Mouse (Mus musculus): ENCODE measurements around the gene Cilp2.
A peak's percentile ranks its signal among the peaks of the same experiment; 100 is the strongest.

Cilp2 gene

GRCm38 (mm10) chr8:69887289-69888243 is at the start of gene Cilp2:
Cilp2 (minus strand) TSS chr8:69887687.
- DNase-seq (ENCODE audit: low spot score): no peak

- peak; percentile 68 for DNase-seq (ENCODE audit: low spot score)
Observed at GRCm38 (mm10) chr8:69936050-69936794, 48.7 kb upstream of the Cilp2 start.

DNA sequence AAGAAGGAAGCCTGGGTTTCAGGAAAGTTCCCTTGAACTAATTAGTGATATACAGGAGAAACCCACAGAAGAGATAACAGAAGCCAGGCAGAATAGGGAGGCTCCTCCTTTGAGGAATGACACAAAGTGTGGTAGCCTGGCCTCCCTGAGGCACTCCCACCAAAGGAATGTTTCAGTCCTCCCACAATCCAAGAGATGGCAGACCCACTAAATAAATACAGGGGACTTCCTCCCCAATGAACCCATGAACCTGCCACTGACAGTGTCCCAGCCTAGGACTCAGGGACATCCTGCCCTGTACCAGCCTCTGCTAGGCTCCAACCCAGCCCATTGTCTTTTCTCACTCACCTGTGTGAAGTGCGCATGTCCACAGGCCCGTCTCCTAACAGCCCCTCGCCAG is 47.9 kb upstream of the Cilp2 start:
- no peak for DNase-seq (ENCODE audit: low spot score)

GRCm38 (mm10) chr8:69934582-69934981 is 47.1 kb upstream of the Cilp2 start:
- DNase-seq (ENCODE audit: low spot score): no peak

DNA sequence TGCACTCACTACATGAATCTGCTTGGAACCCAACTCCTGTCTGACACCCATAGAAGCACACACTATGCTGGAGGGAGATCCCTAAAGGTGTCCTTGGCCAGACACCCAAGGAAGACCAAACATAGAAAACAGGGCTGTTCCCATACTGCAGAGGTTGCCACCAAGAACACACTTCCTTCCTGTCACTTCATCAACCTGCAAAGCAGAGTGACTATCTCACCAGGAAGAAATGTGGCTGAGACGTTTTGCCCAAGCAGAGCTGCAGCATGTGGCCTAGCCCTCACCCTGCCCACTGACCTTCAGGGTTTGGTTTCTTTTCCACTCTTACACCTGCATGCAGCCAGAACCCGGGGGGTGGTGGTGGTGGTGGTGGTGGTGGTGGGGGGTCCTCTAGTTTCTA is 46.3 kb upstream of the Cilp2 start:
- DNase-seq (ENCODE audit: low spot score): no peak

DNA sequence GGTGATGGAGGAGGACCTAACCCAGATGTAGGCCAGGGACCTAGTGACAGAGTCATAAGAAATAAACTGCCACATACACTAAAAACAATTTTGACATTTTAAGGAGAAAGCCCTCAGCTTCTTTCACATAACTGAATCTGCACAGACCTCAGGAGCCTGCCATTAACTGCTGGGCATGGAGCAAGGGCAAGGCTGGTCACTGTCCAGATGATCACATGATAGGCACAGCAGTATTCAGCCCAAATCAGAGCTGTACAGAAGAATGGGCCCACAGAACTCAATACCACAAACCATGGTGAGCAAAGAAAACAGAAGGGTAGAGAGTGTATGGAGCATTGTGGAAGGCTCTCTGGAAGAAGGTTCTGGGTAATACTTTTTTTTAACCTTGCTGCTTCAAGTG is 39.4 kb upstream of the Cilp2 start:
- no peak for DNase-seq (ENCODE audit: low spot score)

DNA sequence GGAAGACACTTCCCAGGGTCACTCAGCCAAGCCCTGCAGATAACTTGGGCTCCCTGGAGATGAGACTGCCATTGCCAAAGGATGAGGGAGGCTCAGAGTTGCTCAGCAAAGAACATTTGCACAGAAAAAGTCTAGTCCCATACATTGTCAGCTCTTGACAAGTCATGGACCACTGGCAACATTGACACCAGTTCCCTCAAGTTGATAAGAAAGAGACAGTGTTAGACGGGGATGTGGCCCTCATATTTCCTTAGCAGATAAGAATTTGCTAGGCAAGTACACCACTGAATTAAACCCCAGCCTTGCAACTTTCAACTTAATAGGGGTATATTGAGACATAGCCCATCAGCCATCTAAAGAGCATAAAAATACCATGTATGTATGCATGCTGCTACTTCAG is 36.5 kb upstream of the Cilp2 start:
- DNase-seq (ENCODE audit: low spot score): no peak

- DNase-seq (ENCODE audit: low spot score): no peak
Observed at GRCm38 (mm10) chr8:69921141-69921540, 33.7 kb upstream of the Cilp2 start.

GRCm38 (mm10) chr8:69919876-69920662 is 32.6 kb upstream of the Cilp2 start:
- DNase-seq (ENCODE audit: low spot score): peak; percentile 42

- peak; percentile 93 for DNase-seq (ENCODE audit: low spot score)
Observed at GRCm38 (mm10) chr8:69919010-69919409, 31.5 kb upstream of the Cilp2 start.

- DNase-seq (ENCODE audit: low spot score): no peak
Observed at GRCm38 (mm10) chr8:69918506-69918905, 31.0 kb upstream of the Cilp2 start.

- DNase-seq (ENCODE audit: low spot score): peak; percentile 60
Observed at GRCm38 (mm10) chr8:69915748-69916147, 28.3 kb upstream of the Cilp2 start.

DNA sequence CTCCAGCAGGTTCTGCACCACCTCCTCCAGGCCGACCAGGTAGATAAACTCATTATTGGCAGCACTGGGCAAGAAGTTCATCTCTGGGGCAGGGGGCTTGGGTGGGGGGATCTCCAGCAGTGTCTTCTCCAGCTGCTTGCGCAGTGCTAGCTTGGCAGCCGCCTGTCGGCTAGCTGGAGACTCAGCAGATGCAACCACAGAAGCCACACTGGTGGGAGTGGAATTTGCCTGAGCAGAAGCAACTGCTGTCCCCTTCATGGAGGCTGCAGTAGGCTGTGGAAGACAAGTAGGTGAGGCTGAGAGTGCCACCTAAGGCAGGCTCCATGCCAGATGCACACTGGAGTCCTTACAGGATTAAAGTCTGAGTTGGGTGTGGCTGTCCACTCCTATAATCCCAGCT is 27.0 kb upstream of the Cilp2 start:
- no peak for DNase-seq (ENCODE audit: low spot score)

- DNase-seq (ENCODE audit: low spot score): no peak
Observed at GRCm38 (mm10) chr8:69912478-69913074, 25.1 kb upstream of the Cilp2 start.

GRCm38 (mm10) chr8:69911917-69912316 is 24.4 kb upstream of the Cilp2 start:
- no peak for DNase-seq (ENCODE audit: low spot score)

- no peak for DNase-seq (ENCODE audit: low spot score)
Observed at GRCm38 (mm10) chr8:69907106-69907505, 19.6 kb upstream of the Cilp2 start.

DNA sequence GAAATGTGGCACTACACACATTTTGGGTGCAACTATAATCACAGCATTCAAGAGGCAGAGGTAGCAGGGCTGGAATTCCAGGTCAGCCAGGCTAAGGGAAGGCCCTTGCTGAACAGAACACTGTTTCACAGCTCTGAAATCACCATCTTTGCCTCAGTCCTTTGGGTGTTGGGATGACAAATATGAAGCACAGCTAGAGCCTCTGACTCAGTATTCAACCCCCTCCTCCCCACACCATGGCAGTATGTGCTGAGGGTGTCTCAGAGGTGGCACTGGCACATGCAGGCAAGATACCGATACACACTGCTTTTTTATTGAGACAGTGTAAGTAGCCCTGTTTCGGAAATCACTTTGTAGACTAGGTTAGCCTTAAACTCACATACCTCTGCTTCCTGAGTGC is 18.8 kb upstream of the Cilp2 start:
- no peak for DNase-seq (ENCODE audit: low spot score)

DNA sequence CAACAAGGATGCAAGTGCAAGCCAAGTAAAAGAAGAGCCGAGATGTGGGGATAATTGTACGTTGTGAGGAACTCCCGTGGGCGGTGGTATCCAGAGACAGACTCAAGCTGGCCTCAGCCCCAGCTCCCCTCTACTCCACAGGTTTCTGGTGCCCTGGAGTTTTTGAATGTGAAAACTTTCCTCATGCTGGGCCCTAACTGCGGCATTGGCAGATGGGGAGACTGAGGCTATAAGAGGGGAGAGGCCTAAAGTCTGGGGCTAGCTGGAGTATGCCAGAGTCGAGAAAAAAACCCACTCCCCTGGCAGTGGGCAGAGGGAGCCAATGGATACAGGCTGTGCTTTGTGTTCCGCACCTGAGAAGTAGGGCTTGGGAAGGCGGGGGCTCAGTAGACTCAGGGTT is 16.6 kb upstream of the Cilp2 start:
- no peak for DNase-seq (ENCODE audit: low spot score)

DNA sequence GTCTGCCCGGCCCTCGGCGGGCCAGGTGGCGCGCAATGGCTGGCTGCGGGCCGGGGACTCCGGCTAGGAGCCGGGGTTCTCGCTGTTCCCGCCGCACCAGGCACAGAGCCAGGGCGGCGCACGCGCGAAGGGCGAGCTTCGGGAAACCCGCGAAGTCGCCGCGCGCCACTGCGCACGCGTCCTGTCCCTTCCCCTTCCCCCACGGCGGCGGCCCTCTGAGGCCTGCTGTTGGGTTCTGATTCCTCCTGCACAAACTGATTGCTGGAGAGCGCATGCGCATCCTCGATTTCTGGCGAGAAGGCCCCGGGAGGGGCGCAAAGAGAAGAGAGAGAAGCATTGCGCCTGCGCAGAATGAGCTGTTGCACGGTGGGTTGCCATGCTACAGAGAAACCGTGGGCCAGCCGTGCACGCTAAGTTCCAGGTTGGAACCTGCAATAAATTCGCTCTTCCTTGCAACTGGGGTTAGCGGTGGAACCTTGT is 15.6 kb upstream of the Cilp2 start:
- peak; percentile 100 for DNase-seq (ENCODE audit: low spot score)

GRCm38 (mm10) chr8:69902163-69903062 is 14.9 kb upstream of the Cilp2 start, which contains the start of the genes Tssk6, Ndufa13 and Yjefn3:
Tssk6 (plus strand) TSS chr8:69902184.
Ndufa13 (minus strand) TSS chr8:69902558.
Yjefn3 (minus strand) TSS chr8:69902712.
- no peak for DNase-seq (ENCODE audit: low spot score)
